Mouse (Mus musculus) testis, adult 2 months (tissue): Measurements from ENCODE around the gene Olfr727.

Source experiments
- CTCF ChIP-seq: fragments of 200-500 bp; IDR thresholded peaks from 2 replicates; pipeline ENCODE4 v1.5.1; 2012; ENCODE audit warnings: low read depth, mild to moderate bottlenecking, inconsistent platforms, low read length, moderate library complexity; ENCODE audit not compliant: control insufficient read depth, insufficient read depth, insufficient replicate concordance
- POLR2A ChIP-seq: fragments of 200-500 bp; IDR thresholded peaks from 2 replicates; pipeline ENCODE4 v1.6.1; 2012; ENCODE audit warnings: low read depth, mild to moderate bottlenecking, inconsistent platforms, low read length, moderate library complexity; ENCODE audit not compliant: control insufficient read depth

DNA sequence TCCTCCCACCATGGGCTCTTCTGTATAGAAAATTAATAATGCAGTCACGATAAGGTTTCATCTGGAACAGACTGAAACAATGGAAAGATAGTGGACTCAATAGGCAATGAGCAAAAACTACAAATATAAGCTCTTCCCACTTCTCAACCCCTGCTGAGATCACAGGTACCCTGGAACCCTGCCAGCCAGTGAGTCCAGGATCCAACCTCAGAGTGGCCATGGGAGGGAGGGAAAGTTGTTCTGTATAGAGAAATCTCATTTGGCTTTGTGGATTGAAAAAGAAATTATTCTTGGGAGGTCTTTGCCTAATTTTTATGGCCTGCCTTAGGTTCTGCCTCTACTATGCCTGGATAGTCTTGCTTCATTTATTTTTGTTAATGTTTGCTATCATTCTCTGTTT lies 32.1 kb upstream of the Olfr727 start, which contains the start of gene Olfr726:
- TF ChIP-seq POLR2A (no peak), CTCF (no peak)
